Comparison of ENCODE assay signal across 8 mouse cellular contexts in genomic region chr13:108152650-108153372, GRCm38 (mm10). TPM values are rescaled to one million over a fixed set of nuclear protein-coding genes. Genes with fewer than 3 reads are reported as not detected.
DNase-seq lines count a peak whose midpoint lies in the region; ATAC-seq lines count a peak whose summit lies in the region.

No protein-coding gene starts in this region.

- H3K36me3 ChIP-seq in forebrain, embryonic 12.5 days (replicated peaks) = no peaks in the 10 kb centered on the region
- no peaks in the 10 kb centered on the region for H3K36me3 ChIP-seq in liver, embryonic 11.5 days (ENCODE audit: control insufficient read depth, insufficient read depth, low read length)
- H3K36me3 ChIP-seq in neural tube, embryonic 15.5 days = no peaks in the 10 kb centered on the region

- H3K27ac ChIP-seq in forebrain, embryonic 12.5 days = no peak overlapping the region
- H3K27ac ChIP-seq in liver, embryonic 11.5 days (ENCODE audit: low read depth, low read length) = no peak overlapping the region
- no peak overlapping the region; the same call in 1 of the 2 replicates for H3K27ac ChIP-seq in neural tube, embryonic 15.5 days (replicated peaks)

- no peak overlapping the region for H3K9ac ChIP-seq in forebrain, embryonic 12.5 days
- H3K9ac ChIP-seq in liver, embryonic 11.5 days (ENCODE audit: low read depth, low read length) = no peak overlapping the region
- H3K9ac ChIP-seq in neural tube, embryonic 15.5 days (replicated peaks) = no peak overlapping the region

- no peaks in the 10 kb centered on the region for H3K9me3 ChIP-seq in forebrain, embryonic 12.5 days
- no peaks in the 10 kb centered on the region for H3K9me3 ChIP-seq in liver, embryonic 11.5 days (ENCODE audit: control insufficient read depth, low read length)
- no peaks in the 10 kb centered on the region for H3K9me3 ChIP-seq in neural tube, embryonic 15.5 days (replicated peaks)

- peak; percentile 25; the same call in 1 of the 2 replicates for ATAC-seq in forebrain, embryonic 12.5 days (ENCODE audit: low FRiP score)
- peak; percentile 60 for ATAC-seq in inflammation-experienced regulatory T-cells, adult 6 months
- ATAC-seq in liver, embryonic 11.5 days (replicated peaks; ENCODE audit: low FRiP score) = 0 out of 2 replicates have a peak, but pooled peaks have one; percentile 22
- peak; percentile 60; the same call in 1 of the 2 replicates for ATAC-seq in neural tube, embryonic 15.5 days (ENCODE audit: low FRiP score)
- ATAC-seq in erythroblast, adult 5-6 weeks (replicated peaks; ENCODE audit: low FRiP score, poor library complexity, severe bottlenecking) = no peak

- H3K4me2 ChIP-seq in forebrain, embryonic 12.5 days = no peak overlapping the region
- H3K4me2 ChIP-seq in liver, embryonic 11.5 days = no peak overlapping the region
- no peak overlapping the region for H3K4me2 ChIP-seq in neural tube, embryonic 15.5 days

- no peak overlapping the region for H3K4me3 ChIP-seq in forebrain, embryonic 12.5 days (replicated peaks)
- no peak overlapping the region for H3K4me3 ChIP-seq in liver, embryonic 11.5 days (ENCODE audit: low read depth, low read length)
- H3K4me3 ChIP-seq in neural tube, embryonic 15.5 days (replicated peaks) = no peak overlapping the region

- peak; percentile 13 for DNase-seq in 3134 (ENCODE audit: extremely low read depth, insufficient read length, low spot score)
- peak; percentile 70 to 71 for DNase-seq in B cell, adult 2 months
- peak; percentile 83 for DNase-seq in brain, adult 2 months (ENCODE audit: low read depth, low spot score)
- DNase-seq in liver, embryonic 11.5 days (ENCODE audit: low spot score) = no peak

- peaks cover 7% of the 10 kb centered on the region for H3K4me1 ChIP-seq in forebrain, embryonic 12.5 days
- peaks cover 4% of the 10 kb centered on the region; the same call in 1 of the 2 replicates for H3K4me1 ChIP-seq in liver, embryonic 11.5 days (replicated peaks; ENCODE audit: control insufficient read depth, insufficient read depth, low read length)
- H3K4me1 ChIP-seq in neural tube, embryonic 15.5 days = peaks cover 11% of the 10 kb centered on the region

- H3K27me3 ChIP-seq in forebrain, embryonic 12.5 days = no peaks in the 10 kb centered on the region
- no peaks in the 10 kb centered on the region for H3K27me3 ChIP-seq in liver, embryonic 11.5 days (replicated peaks; ENCODE audit: control insufficient read depth, insufficient read depth, low read length)
- H3K27me3 ChIP-seq in neural tube, embryonic 15.5 days (replicated peaks) = no peaks in the 10 kb centered on the region

- 65% methylated on average over 8 of the region's 8 CpGs for WGBS in forebrain, embryonic 12.5 days
- WGBS in liver, embryonic 11.5 days = 68% methylated on average over 8 of the region's 8 CpGs
- WGBS in neural tube, embryonic 15.5 days = 62% methylated on average over 8 of the region's 8 CpGs

RNA-seq across cellular contexts. Expression of gene Ndufaf2, which starts 5.6 kb away (rescaled TPM):
- polyA plus RNA-seq in forebrain, embryonic 12.5 days (2016; fragmentation: Nextera tagmentation; extraction: Ambion mirVana) = 96.1 and 99.3 TPM in 2 replicates
- 10 to 100 TPM; 38.9 to 47.2 (median 43.2) TPM for polyA plus RNA-seq in inflammation-experienced regulatory T-cells, adult 6 months (2017; shearing (Covaris generic))
- 76.5 and 88.3 TPM in 2 replicates for polyA plus RNA-seq in liver, embryonic 11.5 days (2014; fragmentation: Nextera tagmentation; extraction: Ambion mirVana)
- polyA plus RNA-seq in neural tube, embryonic 15.5 days (2015; fragmentation: Nextera tagmentation; extraction: Ambion mirVana) = 68.0 and 80.3 TPM in 2 replicates
- total RNA-seq in erythroblast, adult 5-6 weeks (2015; ENCODE audit: low replicate concordance) = 13.8 and 24.7 TPM in 2 replicates
- 6.0 and 13.5 TPM in 2 replicates for total RNA-seq in erythroblast, adult 5-6 weeks (2017; ENCODE audit: low replicate concordance)

RNA-seq across cellular contexts. Expression of gene Ercc8, which starts 5.7 kb away (rescaled TPM):
- polyA plus RNA-seq in forebrain, embryonic 12.5 days (2016; fragmentation: Nextera tagmentation; extraction: Ambion mirVana) = 23.0 and 24.0 TPM in 2 replicates
- 10 to 100 TPM in 2 of 3 experiments, 1 to 10 TPM in 1; 6.9 to 10.5 (median 10.4) TPM for polyA plus RNA-seq in inflammation-experienced regulatory T-cells, adult 6 months (2017; shearing (Covaris generic))
- polyA plus RNA-seq in liver, embryonic 11.5 days (2014; fragmentation: Nextera tagmentation; extraction: Ambion mirVana) = 19.6 and 21.0 TPM in 2 replicates
- polyA plus RNA-seq in neural tube, embryonic 15.5 days (2015; fragmentation: Nextera tagmentation; extraction: Ambion mirVana) = 26.4 and 31.8 TPM in 2 replicates
- 0.77 and 2.1 TPM in 2 replicates for total RNA-seq in erythroblast, adult 5-6 weeks (2015; ENCODE audit: low replicate concordance)
- total RNA-seq in erythroblast, adult 5-6 weeks (2017; ENCODE audit: low replicate concordance) = 2.3 and 3.6 TPM in 2 replicates
